Mouse (Mus musculus): Measurements from ENCODE around the gene Aym1. TPM values are rescaled to one million over a fixed set of nuclear protein-coding genes. Genes with fewer than 3 reads are reported as not detected.

Aym1 gene
- total and polyA plus RNA-seq, 3 experiments: not detected

- H3K9me3 ChIP-seq (replicated peaks): peaks cover 81% of the 10 kb centered on the region
- ATAC-seq (ENCODE audit: extremely low read depth, insufficient number of reproducible peaks, low FRiP score, poor library complexity, severe bottlenecking): no peak
- peak overlapping the region; percentile 40; the same call in 1 of the 2 replicates for H3K4me3 ChIP-seq (ENCODE audit: low read depth, low read length)
- no peaks in the 10 kb centered on the region for H3K36me3 ChIP-seq (replicated peaks)
- no peaks in the 10 kb centered on the region for H3K27me3 ChIP-seq (ENCODE audit: insufficient read depth, low read length)
- DNase-seq (ENCODE audit: low spot score): no peak
- no peaks in the 10 kb centered on the region for H3K4me1 ChIP-seq (ENCODE audit: insufficient read depth, low read depth, low read length)
- TF ChIP-seq GATA1 (IDR thresholded peaks at IDR 0.05; ENCODE audit: borderline replicate concordance, low read length) (no peak), TAL1 (conservative IDR thresholded peaks at IDR 0.05; ENCODE audit: low read depth, low read length) (no peak), POLR2AphosphoS5 (IDR thresholded peaks at IDR 0.05; ENCODE audit: insufficient replicate concordance, low read depth, low read length) (no peak), CTCF (IDR thresholded peaks at IDR 0.05; ENCODE audit: low read depth, low read length) (no peak), GATA2 (IDR thresholded peaks at IDR 0.05; ENCODE audit: borderline replicate concordance, low read depth, low read length) (no peak)
Measured at GRCm38 (mm10) chr5:113329463-113329862, 27.6 kb upstream of the Aym1 start.

- H3K4me3 ChIP-seq (ENCODE audit: low read depth, low read length): no peak overlapping the region
- H3K36me3 ChIP-seq (replicated peaks): no peaks in the 10 kb centered on the region
- ATAC-seq (ENCODE audit: extremely low read depth, insufficient number of reproducible peaks, low FRiP score, poor library complexity, severe bottlenecking): no peak
- peaks cover 82% of the 10 kb centered on the region for H3K9me3 ChIP-seq (replicated peaks)
- no peaks in the 10 kb centered on the region for H3K27me3 ChIP-seq (ENCODE audit: insufficient read depth, low read length)
- TF ChIP-seq POLR2AphosphoS5 (IDR thresholded peaks at IDR 0.05; ENCODE audit: insufficient replicate concordance, low read depth, low read length) (no peak), GATA2 (IDR thresholded peaks at IDR 0.05; ENCODE audit: borderline replicate concordance, low read depth, low read length) (no peak), GATA1 (IDR thresholded peaks at IDR 0.05; ENCODE audit: borderline replicate concordance, low read length) (no peak), CTCF (IDR thresholded peaks at IDR 0.05; ENCODE audit: low read depth, low read length) (no peak), TAL1 (conservative IDR thresholded peaks at IDR 0.05; ENCODE audit: low read depth, low read length) (no peak)
- DNase-seq (ENCODE audit: low spot score): no peak
- no peaks in the 10 kb centered on the region for H3K4me1 ChIP-seq (ENCODE audit: insufficient read depth, low read depth, low read length)
Measured at GRCm38 (mm10) chr5:113330202-113330601, 26.9 kb upstream of the Aym1 start.

- DNase-seq (ENCODE audit: low spot score): no peak
- no peaks in the 10 kb centered on the region for H3K4me1 ChIP-seq (ENCODE audit: insufficient read depth, low read depth, low read length)
- H3K9me3 ChIP-seq (replicated peaks): peaks cover 86% of the 10 kb centered on the region
- H3K36me3 ChIP-seq (replicated peaks): no peaks in the 10 kb centered on the region
- no peaks in the 10 kb centered on the region for H3K27me3 ChIP-seq (ENCODE audit: insufficient read depth, low read length)
- H3K4me3 ChIP-seq (ENCODE audit: low read depth, low read length): no peak overlapping the region
- ATAC-seq (ENCODE audit: extremely low read depth, insufficient number of reproducible peaks, low FRiP score, poor library complexity, severe bottlenecking): no peak
- no peak for TF ChIP-seq TAL1 (conservative IDR thresholded peaks at IDR 0.05; ENCODE audit: low read depth, low read length)
- TF ChIP-seq CTCF (IDR thresholded peaks at IDR 0.05; ENCODE audit: low read depth, low read length): no peak
- no peak for TF ChIP-seq POLR2AphosphoS5 (IDR thresholded peaks at IDR 0.05; ENCODE audit: insufficient replicate concordance, low read depth, low read length)
- TF ChIP-seq GATA2 (IDR thresholded peaks at IDR 0.05; ENCODE audit: borderline replicate concordance, low read depth, low read length): no peak
- no peak for TF ChIP-seq GATA1 (IDR thresholded peaks at IDR 0.05; ENCODE audit: borderline replicate concordance, low read length)
Measured at GRCm38 (mm10) chr5:113332239-113332638, 24.9 kb upstream of the Aym1 start.

- Histone ChIP-seq H3K36me3 (replicated peaks) (no peaks in the 10 kb centered on the region), H3K9me3 (replicated peaks) (peaks cover 89% of the 10 kb centered on the region), H3K27me3 (ENCODE audit: insufficient read depth, low read length) (no peaks in the 10 kb centered on the region), H3K4me3 (ENCODE audit: low read depth, low read length) (no peak overlapping the region), H3K4me1 (ENCODE audit: insufficient read depth, low read depth, low read length) (no peaks in the 10 kb centered on the region)
- DNase-seq (ENCODE audit: low spot score) (no peak), ATAC-seq (ENCODE audit: extremely low read depth, insufficient number of reproducible peaks, low FRiP score, poor library complexity, severe bottlenecking) (no peak)
- no peak for TF ChIP-seq CTCF (IDR thresholded peaks at IDR 0.05; ENCODE audit: low read depth, low read length)
Measured at GRCm38 (mm10) chr5:113332899-113333298, 24.2 kb upstream of the Aym1 start.

- Histone ChIP-seq H3K36me3 (replicated peaks) (no peaks in the 10 kb centered on the region), H3K9me3 (replicated peaks) (peaks cover 91% of the 10 kb centered on the region), H3K4me3 (ENCODE audit: low read depth, low read length) (no peak overlapping the region), H3K27me3 (ENCODE audit: insufficient read depth, low read length) (no peaks in the 10 kb centered on the region), H3K4me1 (ENCODE audit: insufficient read depth, low read depth, low read length) (no peaks in the 10 kb centered on the region)
- TF ChIP-seq CTCF (IDR thresholded peaks at IDR 0.05; ENCODE audit: low read depth, low read length): no peak
- no peak for TF ChIP-seq GATA2 (IDR thresholded peaks at IDR 0.05; ENCODE audit: borderline replicate concordance, low read depth, low read length)
- no peak for TF ChIP-seq POLR2AphosphoS5 (IDR thresholded peaks at IDR 0.05; ENCODE audit: insufficient replicate concordance, low read depth, low read length)
- no peak for TF ChIP-seq GATA1 (IDR thresholded peaks at IDR 0.05; ENCODE audit: borderline replicate concordance, low read length)
- no peak for TF ChIP-seq TAL1 (conservative IDR thresholded peaks at IDR 0.05; ENCODE audit: low read depth, low read length)
- DNase-seq (ENCODE audit: low spot score): no peak
- no peak for ATAC-seq (ENCODE audit: extremely low read depth, insufficient number of reproducible peaks, low FRiP score, poor library complexity, severe bottlenecking)
Measured at GRCm38 (mm10) chr5:113334621-113335530, 22.2 kb upstream of the Aym1 start.

GRCm38 (mm10) chr5:113335732-113336131, 21.4 kb upstream of the Aym1 start:
- DNase-seq (ENCODE audit: low spot score): no peak
- no peak for ATAC-seq (ENCODE audit: extremely low read depth, insufficient number of reproducible peaks, low FRiP score, poor library complexity, severe bottlenecking)

More at GRCm38 (mm10) chr5:113335732-113336131, 21.4 kb upstream of the Aym1 start:
- Histone ChIP-seq H3K9me3 (replicated peaks) (peaks cover 88% of the 10 kb centered on the region), H3K36me3 (replicated peaks) (no peaks in the 10 kb centered on the region), H3K4me1 (ENCODE audit: insufficient read depth, low read depth, low read length) (no peaks in the 10 kb centered on the region), H3K27me3 (ENCODE audit: insufficient read depth, low read length) (no peaks in the 10 kb centered on the region), H3K4me3 (ENCODE audit: low read depth, low read length) (no peak overlapping the region)
- TF ChIP-seq POLR2AphosphoS5 (IDR thresholded peaks at IDR 0.05; ENCODE audit: insufficient replicate concordance, low read depth, low read length) (no peak), TAL1 (conservative IDR thresholded peaks at IDR 0.05; ENCODE audit: low read depth, low read length) (no peak), CTCF (IDR thresholded peaks at IDR 0.05; ENCODE audit: low read depth, low read length) (no peak), GATA1 (IDR thresholded peaks at IDR 0.05; ENCODE audit: borderline replicate concordance, low read length) (no peak), GATA2 (IDR thresholded peaks at IDR 0.05; ENCODE audit: borderline replicate concordance, low read depth, low read length) (no peak)
